Mouse (Mus musculus) lung, postnatal 0 days (tissue): ENCODE measurements around the gene Dach1.

ENCODE experiments used
- CTCF ChIP-seq: IDR thresholded peaks from 2 replicates; pipeline ENCODE4 v1.5.1; 2016; ENCODE audit warnings: antibody characterized with exemption, mild to moderate bottlenecking
- EP300 ChIP-seq: IDR thresholded peaks from 2 replicates; pipeline ENCODE4 v1.6.1; 2016; ENCODE audit warnings: antibody characterized with exemption, mild to moderate bottlenecking, control low read depth

DNA sequence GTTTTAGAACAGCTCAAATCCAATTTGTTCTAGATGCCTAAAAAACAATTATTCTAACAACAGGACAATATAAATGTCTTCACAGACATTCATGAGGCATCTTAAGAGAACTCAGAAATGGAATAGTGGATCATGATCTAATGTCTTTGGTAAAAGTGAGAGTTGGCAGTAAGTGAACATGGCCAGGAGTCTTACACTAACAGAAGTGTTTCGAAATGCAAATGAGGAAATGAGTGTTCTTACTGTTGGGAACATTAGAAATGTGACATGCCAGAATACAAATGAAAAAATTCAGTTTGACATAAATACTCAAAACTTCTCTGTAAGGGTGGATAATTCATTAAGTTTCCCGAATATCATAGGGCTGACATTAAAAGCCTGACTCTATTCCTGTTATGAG lies 426.3 kb downstream of the Dach1 start:
- TF ChIP-seq CTCF (no peak), EP300 (no peak)
